Mouse (Mus musculus): ENCODE measurements at regions not wholly inside any gene's neighbourhood (a gene's known extent, or its start where the extent isn't known, plus 50 kb on each side); places are given as distances from the start of the nearest gene placed in this dataset.

- TF ChIP-seq CTCF (IDR thresholded peaks at IDR 0.05; ENCODE audit: control insufficient read depth, insufficient read depth, insufficient read length) (no peak), FOSL1 (IDR thresholded peaks at IDR 0.05; ENCODE audit: insufficient read depth, low read length, poor library complexity, severe bottlenecking) (no peak), MYOG (IDR thresholded peaks at IDR 0.05; ENCODE audit: control insufficient read depth, extremely low read depth, insufficient read length) (no peak), USF1 (IDR thresholded peaks at IDR 0.05; ENCODE audit: low read depth) (no peak), MYOD1 (IDR thresholded peaks at IDR 0.05; ENCODE audit: control insufficient read depth, insufficient read length, low read depth) (no peak), MAX (IDR thresholded peaks at IDR 0.05) (no peak), CEBPB (IDR thresholded peaks at IDR 0.05; ENCODE audit: low read depth) (no peak)
These were observed 146.1 kb upstream of the Sfswap start for GRCm38 (mm10) chr5:129354877-129355276.

All from C2C12 (cell line).